Mouse (Mus musculus) adrenal gland, adult 8-10 months (tissue): Measurements from ENCODE around the gene Nudt10. TPM values are rescaled to one million over a fixed set of nuclear protein-coding genes. Genes with fewer than 3 reads are reported as not detected.
"Not testable (repeated sequence)": the region's sequence is repeated elsewhere in the genome, so short reads cannot be mapped to it uniquely, and the experiment has no call there.

ENCODE experiments used
- DNase-seq: peaks from one replicate; pipeline ENCODE4 v3.0.0; 2022
- total RNA-seq, 4 experiments: library from RNA; stranded (reverse); gene quantifications; 2 replicates each; pipeline ENCODE4 v1.2.4; 2022

Nudt10 gene
- 1 to 10 TPM; 4.9 to 7.4 (median 5.6) TPM for total RNA-seq

GRCm38 (mm10) chrX:6172823-6173640 lies at the start of gene Nudt10:
Gene Nudt10 (minus strand): TSS chrX:6173015.
- DNase-seq = not testable (repeated sequence)

- not testable (repeated sequence) for DNase-seq
These were observed 536 bp downstream of the Nudt10 start for GRCm38 (mm10) chrX:6172136-6172822.

GRCm38 (mm10) chrX:6171718-6172117 lies 1.1 kb downstream of the Nudt10 start:
- no peak for DNase-seq

Other genes with a start within 250 kb of the Nudt10 start
- gene Nudt11, start 125.6 kb downstream of the Nudt10 start, total RNA-seq = 10 to 100 TPM in 2 of 4 experiments, 1 to 10 TPM in 2; 5.0 to 21.3 (median 12.2) TPM
- gene AU022751, start 89.6 kb downstream of the Nudt10 start, total RNA-seq = under 1 TPM in 2 of 4 experiments, not detected in 2; 0.46 to 0.52 TPM
- gene Bmp15, start 147.7 kb upstream of the Nudt10 start, total RNA-seq = under 1 TPM; 0.12 to 0.34 (median 0.22) TPM
- gene Shroom4, start 226.8 kb upstream of the Nudt10 start, total RNA-seq = 10 to 100 TPM; 15.0 to 35.0 (median 27.9) TPM